Mouse (Mus musculus) ovary, postnatal 10 days (tissue): ENCODE results near the gene R3hdm2.

Source experiments
- DNase-seq: peaks from one replicate; pipeline ENCODE4 v3.0.0; 2022; ENCODE audit warnings: low spot score

Gene R3hdm2

GRCm38 (mm10) chr10:127425794-127426193, 45.7 kb downstream of the R3hdm2 start:
- no peak for DNase-seq

GRCm38 (mm10) chr10:127426670-127427069, 46.5 kb downstream of the R3hdm2 start:
- no peak for DNase-seq

GRCm38 (mm10) chr10:127427107-127427506, 47.0 kb downstream of the R3hdm2 start:
- DNase-seq = no peak

GRCm38 (mm10) chr10:127427987-127428386, 47.9 kb downstream of the R3hdm2 start:
- no peak for DNase-seq

- no peak for DNase-seq
Observed at GRCm38 (mm10) chr10:127429538-127429937, 49.4 kb downstream of the R3hdm2 start.

- DNase-seq = no peak
Observed at GRCm38 (mm10) chr10:127432466-127432865, 52.3 kb downstream of the R3hdm2 start.

- DNase-seq = no peak
Observed at GRCm38 (mm10) chr10:127437354-127438113, 57.4 kb downstream of the R3hdm2 start.

- no peak for DNase-seq
Observed at GRCm38 (mm10) chr10:127453701-127454100, 73.6 kb downstream of the R3hdm2 start.

- no peak for DNase-seq
Observed at GRCm38 (mm10) chr10:127462411-127463096, 82.4 kb downstream of the R3hdm2 start.

- no peak for DNase-seq
Observed at GRCm38 (mm10) chr10:127471281-127471988, 91.3 kb downstream of the R3hdm2 start.

GRCm38 (mm10) chr10:127472722-127473121, 92.6 kb downstream of the R3hdm2 start:
- no peak for DNase-seq

GRCm38 (mm10) chr10:127475175-127475574, 95.0 kb downstream of the R3hdm2 start:
- no peak for DNase-seq

GRCm38 (mm10) chr10:127476541-127476940, 96.4 kb downstream of the R3hdm2 start:
- DNase-seq = no peak

- no peak for DNase-seq
Observed at GRCm38 (mm10) chr10:127477301-127477700, 97.2 kb downstream of the R3hdm2 start.

- DNase-seq = no peak
Observed at GRCm38 (mm10) chr10:127479131-127479530, 99.0 kb downstream of the R3hdm2 start.

- peak; percentile 9 for DNase-seq
Observed at GRCm38 (mm10) chr10:127480833-127481813, 101.0 kb downstream of the R3hdm2 start.

GRCm38 (mm10) chr10:127485235-127485634, 105.1 kb downstream of the R3hdm2 start:
- DNase-seq = no peak

- no peak for DNase-seq
Observed at GRCm38 (mm10) chr10:127488856-127489255, 108.7 kb downstream of the R3hdm2 start.

GRCm38 (mm10) chr10:127490160-127491127, 110.3 kb downstream of the R3hdm2 start:
- DNase-seq = no peak

GRCm38 (mm10) chr10:127491128-127491512, 111.0 kb downstream of the R3hdm2 start:
- DNase-seq = no peak
